In genomic region chr13:23609844-23610243, GRCm38 (mm10) we compare ENCODE assay signal across 20 mouse cellular contexts. TPM values are rescaled to one million over a fixed set of nuclear protein-coding genes. Genes with fewer than 3 reads are reported as not detected.
DNase-seq lines count a peak whose midpoint lies in the region; ATAC-seq lines count a peak whose summit lies in the region.
"Had no signal": no experiment of that assay in that cellular context is flagged by ENCODE, and none has a peak within 500 bp of the region (broad histone marks: within the 10 kb centered on the region; RNA-seq: fewer than 3 reads in every experiment).

No protein-coding gene starts in this region.

- peak; percentile 28 for DNase-seq in 416B (ENCODE audit: low read depth)
- no peak for DNase-seq in liver, embryonic 11.5 days (ENCODE audit: low spot score)
- no peak for DNase-seq in adrenal gland, postnatal 36 days
- no peak for DNase-seq in embryo, embryonic 9.5 days (ENCODE audit: extremely low spot score)
- no peak for DNase-seq in midbrain, embryonic 10.5 days (ENCODE audit: low spot score)
- DNase-seq: adrenal gland, postnatal 14 days; cerebellum, adult 2 months; cerebellum, postnatal 10 days; gastrocnemius, adult 2 months; heart, adult 2 months; heart, postnatal 14 days had no signal

- H3K4me2 ChIP-seq in liver, embryonic 11.5 days, result no peak overlapping the region
- peak overlapping the region; percentile 59 for H3K4me2 ChIP-seq in liver, embryonic 15.5 days
- H3K4me2 ChIP-seq: embryonic facial prominence, embryonic 15.5 days; heart, embryonic 11.5 days; heart, embryonic 15.5 days; hindbrain, embryonic 14.5 days; intestine, embryonic 15.5 days had no signal

- 0 out of 2 replicates have a peak overlapping the region, but pooled peaks have one; percentile 41 for H3K27ac ChIP-seq in liver, embryonic 11.5 days (ENCODE audit: low read depth, low read length)
- peak overlapping the region; percentile 94 for H3K27ac ChIP-seq in liver, embryonic 15.5 days (replicated peaks)
- no peak overlapping the region for H3K27ac ChIP-seq in midbrain, embryonic 10.5 days (replicated peaks)
- H3K27ac ChIP-seq: embryonic facial prominence, embryonic 15.5 days; gastrocnemius, adult 2 months; heart, adult 2 months; heart, embryonic 15.5 days; hindbrain, embryonic 10.5 days; hindbrain, embryonic 14.5 days; intestine, embryonic 15.5 days had no signal

- no peak overlapping the region for H3K9ac ChIP-seq in liver, embryonic 11.5 days (ENCODE audit: low read depth, low read length)
- H3K9ac ChIP-seq in liver, embryonic 15.5 days, result peak overlapping the region; percentile 60; the same call in 1 of the 2 replicates
- H3K9ac ChIP-seq: embryonic facial prominence, embryonic 15.5 days; heart, embryonic 15.5 days; hindbrain, embryonic 14.5 days; intestine, embryonic 15.5 days had no signal

- 0 out of 2 replicates have a peak, but pooled peaks cover 3% of the 10 kb centered on the region for H3K36me3 ChIP-seq in liver, embryonic 11.5 days (ENCODE audit: control insufficient read depth, insufficient read depth, low read length)
- peaks cover 11% of the 10 kb centered on the region for H3K36me3 ChIP-seq in liver, embryonic 15.5 days (replicated peaks)
- no peaks in the 10 kb centered on the region for H3K36me3 ChIP-seq in midbrain, embryonic 10.5 days
- H3K36me3 ChIP-seq: embryonic facial prominence, embryonic 15.5 days; heart, embryonic 15.5 days; hindbrain, embryonic 10.5 days; intestine, embryonic 15.5 days had no signal

- no peak overlapping the region for H3K4me3 ChIP-seq in liver, embryonic 11.5 days (ENCODE audit: low read depth, low read length)
- H3K4me3 ChIP-seq in liver, embryonic 15.5 days (replicated peaks), result no peak overlapping the region
- H3K4me3 ChIP-seq in midbrain, embryonic 10.5 days, result no peak overlapping the region
- H3K4me3 ChIP-seq: embryonic facial prominence, embryonic 15.5 days; gastrocnemius, adult 2 months; heart, adult 2 months; heart, embryonic 15.5 days; hindbrain, embryonic 10.5 days; intestine, embryonic 15.5 days had no signal

- ATAC-seq in erythroblast, adult 5-6 weeks (replicated peaks; ENCODE audit: low FRiP score, poor library complexity, severe bottlenecking), result peak; percentile 52
- ATAC-seq in liver, embryonic 11.5 days (replicated peaks; ENCODE audit: low FRiP score), result no peak
- peak; percentile 37; the same call in 1 of the 2 replicates for ATAC-seq in liver, embryonic 15.5 days (ENCODE audit: insufficient read depth)
- ATAC-seq: forebrain, embryonic 14.5 days; intestine, embryonic 15.5 days had no signal

- no peaks in the 10 kb centered on the region for H3K27me3 ChIP-seq in liver, embryonic 11.5 days (replicated peaks; ENCODE audit: control insufficient read depth, insufficient read depth, low read length)
- no peaks in the 10 kb centered on the region for H3K27me3 ChIP-seq in liver, embryonic 15.5 days
- H3K27me3 ChIP-seq in midbrain, embryonic 10.5 days (ENCODE audit: low read depth, poor library complexity, severe bottlenecking), result no peaks in the 10 kb centered on the region
- H3K27me3 ChIP-seq: embryonic facial prominence, embryonic 15.5 days; heart, embryonic 15.5 days; intestine, embryonic 15.5 days had no signal

- peaks cover 8% of the 10 kb centered on the region; the same call in 1 of the 2 replicates for H3K4me1 ChIP-seq in liver, embryonic 11.5 days (replicated peaks; ENCODE audit: control insufficient read depth, insufficient read depth, low read length)
- peaks cover 30% of the 10 kb centered on the region for H3K4me1 ChIP-seq in liver, embryonic 15.5 days (replicated peaks)
- H3K4me1 ChIP-seq in midbrain, embryonic 10.5 days, result no peaks in the 10 kb centered on the region
- H3K4me1 ChIP-seq: embryonic facial prominence, embryonic 15.5 days; heart, embryonic 15.5 days; hindbrain, embryonic 10.5 days; intestine, embryonic 15.5 days had no signal

- H3K9me3 ChIP-seq in liver, embryonic 11.5 days (ENCODE audit: control insufficient read depth, low read length), result no peaks in the 10 kb centered on the region
- H3K9me3 ChIP-seq in liver, embryonic 15.5 days (replicated peaks), result no peaks in the 10 kb centered on the region
- no peaks in the 10 kb centered on the region for H3K9me3 ChIP-seq in midbrain, embryonic 10.5 days (replicated peaks)
- H3K9me3 ChIP-seq: embryonic facial prominence, embryonic 15.5 days; heart, embryonic 15.5 days; hindbrain, embryonic 10.5 days; intestine, embryonic 15.5 days had no signal

RNA-seq across cellular contexts. Expression of gene Hist1h2be, which starts 11.1 kb away (rescaled TPM):
- total RNA-seq in erythroblast, adult 5-6 weeks (2015; ENCODE audit: low replicate concordance), result 6.7 and 17.6 TPM in 2 replicates
- total RNA-seq in erythroblast, adult 5-6 weeks (2017; ENCODE audit: low replicate concordance), result 69.9 and 74.3 TPM in 2 replicates
- 4.4 TPM in 2 replicates for polyA plus RNA-seq in liver, embryonic 11.5 days (2014; fragmentation: Nextera tagmentation; extraction: Ambion mirVana)
- 1.8 and 1.9 TPM in 2 replicates for polyA plus RNA-seq in liver, embryonic 15.5 days (2015; fragmentation: Nextera tagmentation; extraction: Ambion mirVana)
- 10 to 100 TPM; 12.1 to 13.4 TPM for total RNA-seq in adrenal gland, postnatal 36 days (2021)
- polyA plus RNA-seq in midbrain, embryonic 10.5 days (2016; fragmentation: Nextera tagmentation; extraction: Ambion mirVana), result 3.1 and 3.2 TPM in 2 replicates

RNA-seq across cellular contexts. Expression of gene Hist1h1e, which starts 12.5 kb away (rescaled TPM):
- total RNA-seq in erythroblast, adult 5-6 weeks (2015; ENCODE audit: low replicate concordance), result 468 and 530 TPM in 2 replicates
- 717 and 954 TPM in 2 replicates for total RNA-seq in erythroblast, adult 5-6 weeks (2017; ENCODE audit: low replicate concordance)
- 17.5 and 21.2 TPM in 2 replicates for polyA plus RNA-seq in liver, embryonic 11.5 days (2014; fragmentation: Nextera tagmentation; extraction: Ambion mirVana)
- 24.7 and 26.6 TPM in 2 replicates for polyA plus RNA-seq in liver, embryonic 15.5 days (2015; fragmentation: Nextera tagmentation; extraction: Ambion mirVana)
- 10 to 100 TPM; 49.5 to 74.0 TPM for total RNA-seq in adrenal gland, postnatal 36 days (2021)
- polyA plus RNA-seq in midbrain, embryonic 10.5 days (2016; fragmentation: Nextera tagmentation; extraction: Ambion mirVana), result 18.0 and 22.4 TPM in 2 replicates

RNA-seq across cellular contexts. Expression of gene Hist1h4d, which starts 28.4 kb away (rescaled TPM):
- 243 and 262 TPM in 2 replicates for total RNA-seq in erythroblast, adult 5-6 weeks (2015; ENCODE audit: low replicate concordance)
- total RNA-seq in erythroblast, adult 5-6 weeks (2017; ENCODE audit: low replicate concordance), result 403 and 449 TPM in 2 replicates
- 92.8 and 99.3 TPM in 2 replicates for polyA plus RNA-seq in liver, embryonic 11.5 days (2014; fragmentation: Nextera tagmentation; extraction: Ambion mirVana)
- 125 and 146 TPM in 2 replicates for polyA plus RNA-seq in liver, embryonic 15.5 days (2015; fragmentation: Nextera tagmentation; extraction: Ambion mirVana)
- total RNA-seq in adrenal gland, postnatal 36 days (2021), result 100 to 1,000 TPM; 159 to 164 TPM
- 95.1 and 103 TPM in 2 replicates for polyA plus RNA-seq in midbrain, embryonic 10.5 days (2016; fragmentation: Nextera tagmentation; extraction: Ambion mirVana)

RNA-seq across cellular contexts. Expression of gene Hist1h3d, which starts 34.3 kb away (rescaled TPM):
- 52.8 and 69.6 TPM in 2 replicates for total RNA-seq in erythroblast, adult 5-6 weeks (2015; ENCODE audit: low replicate concordance)
- 50.4 and 63.8 TPM in 2 replicates for total RNA-seq in erythroblast, adult 5-6 weeks (2017; ENCODE audit: low replicate concordance)
- 7.7 and 8.5 TPM in 2 replicates for polyA plus RNA-seq in liver, embryonic 11.5 days (2014; fragmentation: Nextera tagmentation; extraction: Ambion mirVana)
- polyA plus RNA-seq in liver, embryonic 15.5 days (2015; fragmentation: Nextera tagmentation; extraction: Ambion mirVana), result 6.0 and 7.4 TPM in 2 replicates
- total RNA-seq in adrenal gland, postnatal 36 days (2021), result 1 to 10 TPM; 7.4 TPM
- 6.2 and 10.8 TPM in 2 replicates for polyA plus RNA-seq in midbrain, embryonic 10.5 days (2016; fragmentation: Nextera tagmentation; extraction: Ambion mirVana)

RNA-seq across cellular contexts. Expression of gene Hist1h2ad, which starts 35.7 kb away (rescaled TPM):
- not detected in 2 replicates for total RNA-seq in erythroblast, adult 5-6 weeks (2015; ENCODE audit: low replicate concordance)
- total RNA-seq in erythroblast, adult 5-6 weeks (2017; ENCODE audit: low replicate concordance), result 370 and 678 TPM in 2 replicates
- polyA plus RNA-seq in liver, embryonic 11.5 days (2014; fragmentation: Nextera tagmentation; extraction: Ambion mirVana), result 0.84 and 0.92 TPM in 2 replicates
- polyA plus RNA-seq in liver, embryonic 15.5 days (2015; fragmentation: Nextera tagmentation; extraction: Ambion mirVana), result 3.6 and 4.1 TPM in 2 replicates
- total RNA-seq in adrenal gland, postnatal 36 days (2021), result 10 to 100 TPM in 1 of 2 experiments, 1 to 10 TPM in 1; 8.1 to 13.6 TPM
- 0.67 and 1.3 TPM in 2 replicates for polyA plus RNA-seq in midbrain, embryonic 10.5 days (2016; fragmentation: Nextera tagmentation; extraction: Ambion mirVana)
- polyA plus RNA-seq: hindbrain, embryonic 14.5 days had no signal
